Mouse (Mus musculus) heart, postnatal 14 days (tissue): ENCODE results near the gene Tbc1d22a. TPM values are rescaled to one million over a fixed set of nuclear protein-coding genes. Genes with fewer than 3 reads are reported as not detected.

Experiments
- DNase-seq, 2 experiments: peaks; one replicate each; pipeline ENCODE4 v3.0.0; 2021 to 2022
- intact Hi-C: fragments of 180-260 bp; cut with DNase I; formaldehyde crosslinking; loops from one replicate; pipeline ENCODE4 v1.15.1; 2025
- total RNA-seq, 2 experiments: library from RNA; stranded (reverse); gene quantifications; 2 replicates each; pipeline ENCODE4 v1.2.3; 2021

Gene Tbc1d22a
- total RNA-seq, 2 experiments from 2014 or later = 18.6 to 21.1 TPM

GRCm38 (mm10) chr15:86228186-86228585 is 13.9 kb downstream of the Tbc1d22a start:
- DNase-seq = peak; percentile 57 to 68
- intact Hi-C loops = loop anchor here (2.0 to 5.0 kb wide), 2 partner anchors 66 to 87 kb away; no protein-coding TSS in a partner anchor

DNA sequence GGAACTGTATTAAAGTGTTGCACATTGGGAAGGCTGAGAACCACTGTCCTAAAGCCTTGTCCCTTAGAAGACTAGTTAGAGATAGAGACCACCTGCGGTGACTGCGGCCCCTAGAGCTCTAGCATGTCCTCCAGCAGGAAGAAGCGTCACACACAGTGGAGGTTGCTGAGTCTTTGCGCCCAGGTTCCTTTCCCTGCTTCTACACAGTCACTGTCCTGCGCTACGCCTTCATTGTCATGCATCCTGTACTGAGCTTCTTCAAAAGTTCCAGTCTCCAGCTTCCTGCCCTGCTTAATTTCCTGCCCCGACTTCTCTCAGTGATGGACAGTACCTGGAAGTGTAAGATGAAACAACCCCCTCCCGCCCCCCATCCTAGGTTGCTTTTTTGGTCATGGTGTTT is 14.8 kb downstream of the Tbc1d22a start:
- intact Hi-C loops = loop anchor here (2.0 to 5.0 kb wide), 2 partner anchors 67 to 88 kb away; no protein-coding TSS in a partner anchor
- DNase-seq = no peak

DNA sequence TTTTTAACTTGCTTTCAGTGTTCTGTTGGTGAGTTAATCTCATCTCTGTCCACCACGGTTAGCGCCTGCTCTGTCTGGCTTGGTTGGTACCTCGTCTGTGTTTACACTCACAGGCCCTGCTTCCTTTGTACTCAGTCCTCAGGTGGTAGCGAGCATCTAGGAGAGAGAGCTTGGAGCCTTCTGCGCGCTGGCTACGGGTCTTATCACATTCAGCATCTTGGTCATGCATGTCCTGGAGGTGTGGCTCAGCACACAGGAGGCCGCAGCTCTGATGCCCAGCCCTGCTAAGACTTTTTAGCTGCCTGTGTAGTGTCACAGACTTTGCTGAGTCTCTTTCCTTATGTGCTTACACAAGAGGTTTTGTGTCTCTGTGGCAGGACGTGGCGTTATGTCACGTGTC is 15.4 kb downstream of the Tbc1d22a start:
- intact Hi-C loops = loop anchor here (2.0 to 5.0 kb wide), 2 partner anchors 67 to 89 kb away; no protein-coding TSS in a partner anchor
- DNase-seq = no peak

GRCm38 (mm10) chr15:86231170-86231569 is 16.9 kb downstream of the Tbc1d22a start:
- intact Hi-C loops = no loop called here

GRCm38 (mm10) chr15:86231831-86232512 is 17.7 kb downstream of the Tbc1d22a start:
- intact Hi-C loops = no loop called here
- no peak for DNase-seq

More at GRCm38 (mm10) chr15:86231170-86231569, 16.9 kb downstream of the Tbc1d22a start:
- DNase-seq = no peak

GRCm38 (mm10) chr15:86234001-86234400 is 19.7 kb downstream of the Tbc1d22a start:
- intact Hi-C loops = no loop called here
- no peak for DNase-seq

DNA sequence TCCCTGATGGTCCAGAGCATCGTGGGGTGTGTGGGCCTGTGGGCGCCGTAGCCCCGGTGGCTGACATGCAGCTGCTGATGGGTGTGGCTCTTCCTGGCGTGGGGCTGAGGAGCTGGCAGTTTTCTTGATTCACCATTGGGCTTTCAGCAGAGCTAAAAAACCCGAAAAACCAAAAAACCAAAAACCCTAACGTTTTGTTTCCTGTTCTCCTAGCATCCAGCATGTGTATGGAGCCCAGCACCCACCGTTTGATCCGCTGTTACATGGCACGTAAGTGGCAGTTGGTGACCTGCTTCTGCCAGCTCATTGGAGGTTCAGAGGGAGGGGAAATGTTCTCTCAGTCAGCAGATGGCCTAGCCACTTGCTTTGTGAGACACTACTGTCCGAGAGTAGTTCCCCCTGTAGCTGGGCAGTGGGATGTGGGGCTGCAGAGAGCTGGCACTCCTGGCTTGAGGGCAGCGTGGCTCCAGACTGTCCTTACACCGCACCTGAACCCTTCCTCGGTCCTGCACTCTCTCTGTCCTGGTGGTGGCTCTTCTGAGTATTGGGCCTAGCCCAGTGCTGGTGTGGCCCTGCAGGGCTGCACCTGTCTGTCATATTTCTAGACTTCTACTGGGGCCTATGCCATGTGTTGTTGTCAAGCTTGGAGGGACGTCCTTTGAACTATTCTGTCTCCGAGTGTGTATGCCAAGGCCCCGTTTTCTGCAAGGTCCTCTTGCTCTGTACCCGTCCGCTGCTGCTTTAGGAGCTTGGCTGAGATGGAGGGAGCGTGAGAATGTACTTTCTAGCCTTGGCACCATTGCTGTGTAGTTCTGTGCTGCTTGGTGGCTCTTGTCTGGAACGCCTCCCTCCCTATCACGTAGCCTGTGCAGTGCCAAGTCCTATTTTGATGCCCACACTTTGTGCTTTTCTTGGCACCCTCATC is 20.5 kb downstream of the Tbc1d22a start:
- intact Hi-C loops = no loop called here
- peak; percentile 30 to 38 for DNase-seq

DNA sequence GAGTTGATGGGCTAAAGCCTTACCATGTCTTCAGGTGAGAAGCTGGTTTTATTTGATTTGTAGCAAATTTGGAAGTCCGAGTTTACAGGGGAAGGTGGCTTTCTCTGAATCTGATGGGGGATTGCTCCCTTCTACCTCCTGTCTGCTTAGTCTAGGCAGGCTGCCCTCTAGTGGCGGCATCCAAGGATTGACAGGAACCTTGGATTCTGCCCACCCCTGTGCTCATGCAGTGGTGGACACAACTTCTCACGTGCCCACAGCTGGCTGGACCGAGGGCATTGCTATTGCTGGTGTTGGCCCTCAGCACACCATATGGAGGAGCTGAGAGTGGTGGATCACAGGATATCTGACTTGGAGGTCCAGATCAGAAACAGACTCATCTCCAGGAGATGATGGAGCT is 22.0 kb downstream of the Tbc1d22a start:
- peak; percentile 65 to 77 for DNase-seq
- intact Hi-C loops = no loop called here

DNA sequence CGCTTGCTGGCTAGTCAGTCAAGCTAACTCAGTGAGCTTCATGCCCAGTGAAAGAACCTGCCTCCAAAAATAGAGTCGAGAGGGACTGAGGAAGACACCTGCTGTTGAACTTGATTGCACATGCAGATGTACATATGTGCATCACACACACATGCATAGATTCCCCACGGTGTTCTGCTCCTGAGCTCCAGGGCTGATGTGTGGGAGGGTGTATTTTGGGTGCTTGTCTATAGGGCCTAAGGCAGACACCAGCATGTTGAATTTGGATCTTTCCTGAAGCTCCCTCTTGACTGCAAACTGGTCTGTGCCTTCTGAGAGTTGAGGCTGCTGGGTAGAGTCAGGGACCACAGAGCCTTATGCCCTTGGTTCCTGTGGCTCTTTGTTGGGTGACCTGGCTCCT is 23.8 kb downstream of the Tbc1d22a start:
- intact Hi-C loops = no loop called here
- DNase-seq = no peak

DNA sequence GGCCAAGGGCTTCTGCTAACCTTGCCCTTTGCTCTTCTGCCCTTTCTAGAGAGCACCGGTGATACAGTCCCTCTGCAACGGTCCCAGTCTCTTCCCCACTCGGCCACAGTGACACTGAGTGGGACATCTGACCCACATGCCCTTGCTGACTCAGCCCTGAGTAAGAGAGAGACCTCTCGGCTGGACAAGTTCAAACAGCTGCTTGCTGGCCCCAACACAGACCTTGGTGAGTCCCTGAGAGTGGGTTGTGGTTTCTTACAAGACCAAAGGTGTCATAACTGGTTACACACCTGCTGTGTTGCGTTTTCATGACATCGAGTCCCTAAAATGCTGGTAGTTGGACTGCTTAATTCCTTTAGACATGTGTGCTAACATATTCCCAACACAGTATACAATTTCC is 24.8 kb downstream of the Tbc1d22a start:
- intact Hi-C loops = no loop called here

DNA sequence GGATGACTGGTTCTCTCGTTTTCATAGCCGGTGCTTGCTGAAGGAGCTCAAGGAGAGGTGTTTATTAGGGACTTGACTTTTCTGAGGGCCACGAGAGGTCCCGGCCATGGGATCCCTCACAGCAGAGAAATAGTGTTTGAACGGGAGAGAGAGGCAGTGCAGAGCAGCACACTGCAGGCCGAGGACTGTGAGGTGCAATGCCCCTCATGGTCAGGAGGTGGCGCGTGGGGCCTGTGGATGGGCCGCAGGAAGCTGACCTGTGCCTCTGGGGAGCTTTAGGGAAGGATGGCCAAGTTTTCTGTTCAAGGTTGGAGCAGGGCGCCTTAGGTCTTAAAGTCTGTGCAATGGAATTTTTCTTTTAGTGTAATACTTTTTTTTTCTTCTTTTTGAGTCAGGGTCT is 25.5 kb downstream of the Tbc1d22a start:
- peak; percentile 80 to 82 for DNase-seq
- intact Hi-C loops = loop anchor here (10.0 kb wide), 2 partner anchors 345 to 2005 kb away; no protein-coding TSS in a partner anchor

More for the DNA sequence above, 24.8 kb downstream of the Tbc1d22a start:
- no peak for DNase-seq

DNA sequence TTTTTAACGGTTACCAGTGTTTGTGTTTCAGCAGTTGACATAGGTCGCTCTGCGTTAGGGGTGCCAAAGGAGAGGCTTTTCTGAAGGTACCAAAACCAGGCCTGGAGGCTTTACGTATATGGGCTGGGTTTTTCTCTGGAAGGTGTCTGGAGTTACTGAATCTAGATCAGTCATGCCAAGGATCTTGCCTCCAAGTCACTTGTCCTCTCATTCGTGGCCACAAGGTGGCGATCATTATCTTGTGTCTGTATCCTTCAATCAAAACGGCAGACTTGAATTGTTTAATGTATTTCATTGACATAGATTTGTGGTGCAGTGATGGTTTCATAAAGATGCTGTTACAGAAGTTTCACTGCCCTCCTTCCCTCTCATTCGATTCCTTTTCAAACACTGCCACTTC is 29.4 kb downstream of the Tbc1d22a start:
- DNase-seq = peak; percentile 61 to 75
- intact Hi-C loops = loop anchor here (2.0 to 10.0 kb wide), 3 partner anchors 161 to 2001 kb away; no protein-coding TSS in a partner anchor

GRCm38 (mm10) chr15:86244380-86244779 is 30.1 kb downstream of the Tbc1d22a start:
- intact Hi-C loops = loop anchor here (10.0 kb wide), 2 partner anchors 340 to 2000 kb away; no protein-coding TSS in a partner anchor

GRCm38 (mm10) chr15:86250269-86250668 is 36.0 kb downstream of the Tbc1d22a start:
- intact Hi-C loops = loop anchor here (2.0 kb wide), 1 partner anchor 155 kb away; no protein-coding TSS in a partner anchor
- peak; percentile 52 to 62 for DNase-seq

More at GRCm38 (mm10) chr15:86244380-86244779, 30.1 kb downstream of the Tbc1d22a start:
- no peak for DNase-seq

DNA sequence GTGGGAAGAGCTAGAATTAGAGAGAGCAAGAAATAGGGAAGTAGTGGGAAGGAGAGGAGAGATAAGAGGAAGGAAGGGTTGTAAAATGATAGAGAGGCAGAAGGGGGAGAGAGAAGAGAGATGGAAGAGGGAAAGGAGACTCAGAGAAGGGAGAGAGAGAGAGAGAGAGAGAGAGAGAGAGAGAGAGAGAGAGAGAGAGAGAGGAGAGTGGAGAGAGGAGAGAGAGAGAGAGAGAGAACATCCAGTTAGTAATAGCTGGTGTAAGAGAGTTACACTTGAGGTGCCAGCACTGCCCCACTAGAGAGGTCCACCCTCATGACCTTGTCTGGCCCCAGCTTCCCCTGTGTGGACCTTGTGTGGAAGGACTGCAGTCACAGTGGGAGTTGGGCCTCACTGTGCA is 37.9 kb downstream of the Tbc1d22a start:
- intact Hi-C loops = no loop called here
- no peak for DNase-seq

DNA sequence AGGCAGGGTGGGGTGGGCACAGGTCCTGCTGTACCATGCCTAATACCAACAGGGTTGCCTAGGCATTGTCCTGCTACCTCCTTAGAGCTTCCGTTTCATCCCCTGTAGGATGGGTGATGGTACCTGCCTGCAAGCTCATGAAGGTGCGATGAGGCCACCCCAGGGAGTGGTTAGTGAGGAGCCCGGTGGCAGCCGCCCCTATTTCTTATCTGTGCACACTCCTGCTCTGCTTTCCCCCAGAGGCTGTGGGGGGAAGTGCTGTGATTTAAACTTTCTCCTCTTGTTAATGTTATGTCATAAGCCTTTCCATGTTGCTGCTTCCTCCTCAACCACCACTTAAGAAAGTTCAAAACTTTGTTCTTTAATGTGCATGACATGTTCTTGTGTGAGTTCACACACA is 38.4 kb downstream of the Tbc1d22a start:
- intact Hi-C loops = no loop called here
- no peak for DNase-seq

- intact Hi-C loops = no loop called here
Observed at GRCm38 (mm10) chr15:86253411-86253810, 39.2 kb downstream of the Tbc1d22a start.

GRCm38 (mm10) chr15:86256201-86256600 is 41.9 kb downstream of the Tbc1d22a start:
- intact Hi-C loops = no loop called here

More at GRCm38 (mm10) chr15:86253411-86253810, 39.2 kb downstream of the Tbc1d22a start:
- DNase-seq = no peak

DNA sequence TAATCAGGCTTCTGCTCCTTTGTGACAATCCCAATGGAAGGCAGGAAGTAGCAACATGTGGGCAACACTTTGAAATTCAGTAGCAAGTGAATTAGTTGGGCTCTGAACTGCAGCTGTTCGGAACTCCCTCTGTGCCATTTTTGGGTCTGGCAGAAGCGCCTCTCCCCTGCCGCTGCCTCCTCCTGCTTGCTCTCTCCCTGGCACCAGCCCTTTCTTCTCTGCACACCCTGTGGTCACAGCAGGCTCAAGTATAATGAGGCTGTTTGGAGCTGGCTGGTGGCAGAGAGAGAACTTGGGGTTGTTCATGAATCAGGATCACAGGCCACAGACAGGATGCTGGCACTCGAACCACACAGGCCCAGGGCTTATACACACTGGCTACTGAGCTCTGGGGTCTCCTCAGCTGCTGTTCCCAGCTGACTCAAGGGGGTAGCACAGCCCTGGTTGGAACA is 42.5 kb downstream of the Tbc1d22a start:
- intact Hi-C loops = no loop called here
- no peak for DNase-seq

More at GRCm38 (mm10) chr15:86256201-86256600, 41.9 kb downstream of the Tbc1d22a start:
- no peak for DNase-seq

DNA sequence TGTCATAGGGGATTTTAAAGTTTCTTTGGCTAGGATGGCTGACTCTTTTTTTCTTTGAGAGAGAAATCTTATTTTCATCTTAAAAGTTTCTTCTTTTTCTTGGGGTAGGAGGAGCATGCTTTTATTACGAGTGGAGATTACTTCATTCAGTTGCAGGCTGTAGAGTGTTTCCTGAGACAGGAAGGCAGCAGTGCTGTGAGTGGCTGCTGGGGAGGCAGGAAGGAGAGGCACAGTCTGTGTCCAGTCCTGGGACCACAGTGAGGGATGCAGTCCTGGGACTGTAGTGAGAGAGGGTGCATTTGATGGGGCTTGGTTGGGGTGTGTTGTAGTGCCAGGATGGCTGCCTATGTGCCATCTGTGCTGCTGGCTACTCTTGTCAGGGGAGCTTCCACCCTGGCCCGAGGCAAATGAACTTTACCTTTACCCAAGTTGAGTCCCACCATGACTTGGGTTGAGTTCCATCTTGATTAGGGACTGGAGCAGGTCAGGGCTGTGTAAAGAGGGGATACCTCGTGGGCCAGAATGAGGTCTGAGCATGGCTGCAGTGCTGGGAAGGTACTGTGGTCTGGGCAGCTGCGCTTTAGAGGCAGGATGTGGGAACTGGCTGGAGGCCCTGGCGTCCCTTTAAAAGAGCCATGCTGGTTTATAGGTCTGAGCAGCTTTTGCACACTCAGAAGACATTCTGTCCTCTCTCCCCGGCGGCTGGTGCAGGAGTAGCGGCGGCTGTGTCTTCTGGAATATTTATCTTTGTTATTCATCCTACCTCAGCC is 43.8 kb downstream of the Tbc1d22a start:
- intact Hi-C loops = no loop called here
- DNase-seq = no peak
